Mouse (Mus musculus) T-cell, adult 66 days (primary cell): ENCODE results near the gene Rptor. TPM values are rescaled to one million over a fixed set of nuclear protein-coding genes. Genes with fewer than 3 reads are reported as not detected.

ENCODE experiments used
- total RNA-seq, 2 experiments: library from RNA; stranded (reverse); gene quantifications; 3 replicates in 1 of 2; 4 replicates in 1 of 2; pipeline ENCODE4 v1.2.4; 2023

The Rptor gene
- 100 to 1,000 TPM in 1 of 2 experiments, 10 to 100 TPM in 1; 89.6 to 100 TPM for total RNA-seq

GRCm38 (mm10) chr11:119602763-119603526, at the start of gene Rptor:
Gene Rptor (plus strand): TSS chr11:119602905.

GRCm38 (mm10) chr11:119913291-119913934, 310.7 kb downstream of the Rptor start, which contains the start of gene Chmp6:
Gene Chmp6 (plus strand): TSS chr11:119913441.

GRCm38 (mm10) chr11:119942727-119943427, 340.2 kb downstream of the Rptor start, which contains the start of gene Baiap2:
Gene Baiap2 (plus strand): TSS chr11:119942763.

Other genes starting within 250 kb of the Rptor start
- 10 to 100 TPM; 20.5 to 23.9 TPM for gene Sgsh, start 247.4 kb upstream of the Rptor start, total RNA-seq
- 10 to 100 TPM; 31.6 to 31.7 TPM for gene Slc26a11, start 247.3 kb upstream of the Rptor start, total RNA-seq
- gene Rnf213, start 209.8 kb upstream of the Rptor start, total RNA-seq, result 100 to 1,000 TPM; 129 to 151 TPM
- 10 to 100 TPM; 38.3 to 40.9 TPM for gene Endov, start 111.6 kb upstream of the Rptor start, total RNA-seq
- under 1 TPM in 1 of 2 experiments, not detected in 1; 0.15 TPM for gene Nptx1, start 55.2 kb upstream of the Rptor start, total RNA-seq